Comparison of ENCODE assay signal across 8 mouse cellular contexts in genomic region chr13:21327424-21327823, GRCm38 (mm10). TPM values are rescaled to one million over a fixed set of nuclear protein-coding genes. Genes with fewer than 3 reads are reported as not detected.
A peak's percentile ranks its signal among the peaks of the same experiment; 100 is the strongest.
DNase-seq lines count a peak whose midpoint lies in the region; ATAC-seq lines count a peak whose summit lies in the region.

No protein-coding gene starts in this region.

- no peak overlapping the region for H3K27ac ChIP-seq in heart, embryonic 11.5 days (ENCODE audit: low read depth, low read length)
- no peak overlapping the region for H3K27ac ChIP-seq in embryonic facial prominence, embryonic 14.5 days (replicated peaks; ENCODE audit: low read depth, low read length)
- H3K27ac ChIP-seq in limb, embryonic 11.5 days (replicated peaks; ENCODE audit: low read depth, low read length): no peak overlapping the region
- no peak overlapping the region for H3K27ac ChIP-seq in neural tube, embryonic 15.5 days (replicated peaks)

- no peaks in the 10 kb centered on the region for H3K36me3 ChIP-seq in heart, embryonic 11.5 days (ENCODE audit: control insufficient read depth, insufficient read depth, low read length)
- H3K36me3 ChIP-seq in embryonic facial prominence, embryonic 14.5 days (ENCODE audit: control insufficient read depth, insufficient read depth, low read length): no peaks in the 10 kb centered on the region
- no peaks in the 10 kb centered on the region for H3K36me3 ChIP-seq in limb, embryonic 11.5 days (ENCODE audit: control insufficient read depth, insufficient read depth, low read length)
- no peaks in the 10 kb centered on the region for H3K36me3 ChIP-seq in neural tube, embryonic 15.5 days

- no peak overlapping the region; the same call in 1 of the 2 replicates for H3K9ac ChIP-seq in heart, embryonic 11.5 days (ENCODE audit: low read depth, low read length)
- peak overlapping the region; percentile 38 for H3K9ac ChIP-seq in embryonic facial prominence, embryonic 14.5 days (ENCODE audit: low read depth, low read length)
- H3K9ac ChIP-seq in limb, embryonic 11.5 days (ENCODE audit: low read length): peak overlapping the region; percentile 24; the same call in 1 of the 2 replicates
- H3K9ac ChIP-seq in neural tube, embryonic 15.5 days (replicated peaks): 0 out of 2 replicates have a peak overlapping the region, but pooled peaks have one; percentile 14

- ATAC-seq in heart, embryonic 11.5 days (replicated peaks; ENCODE audit: insufficient number of reproducible peaks, low FRiP score, low TSS enrichment): no peak
- ATAC-seq in embryonic facial prominence, embryonic 14.5 days (ENCODE audit: low read depth): peak; percentile 70; the same call in 1 of the 2 replicates
- peak; percentile 47; the same call in 1 of the 2 replicates for ATAC-seq in limb, embryonic 11.5 days (ENCODE audit: insufficient number of reproducible peaks, low FRiP score, low TSS enrichment, low read depth)
- no peak for ATAC-seq in neural tube, embryonic 15.5 days (ENCODE audit: low FRiP score)

- no peaks in the 10 kb centered on the region for H3K27me3 ChIP-seq in heart, embryonic 11.5 days (ENCODE audit: control insufficient read depth, insufficient read depth, low read length)
- peaks cover 8% of the 10 kb centered on the region; the same call in 1 of the 2 replicates for H3K27me3 ChIP-seq in embryonic facial prominence, embryonic 14.5 days (replicated peaks; ENCODE audit: control insufficient read depth, insufficient read depth, low read length)
- H3K27me3 ChIP-seq in limb, embryonic 11.5 days (ENCODE audit: control insufficient read depth, insufficient read depth, low read length): no peaks in the 10 kb centered on the region
- 0 out of 2 replicates have a peak, but pooled peaks cover 16% of the 10 kb centered on the region for H3K27me3 ChIP-seq in neural tube, embryonic 15.5 days (replicated peaks)

- DNase-seq in heart, adult 11 months: no peak
- DNase-seq in ES-CJ7 (ENCODE audit: low read depth, low spot score): peak; percentile 87
- peak; percentile 50 for DNase-seq in embryonic facial prominence, embryonic 14.5 days (ENCODE audit: low spot score)
- peak; percentile 56 for DNase-seq in limb, embryonic 11.5 days (ENCODE audit: low spot score)
- DNase-seq in urinary bladder, adult 18-20 months (ENCODE audit: low spot score in 2 of 2): no peak
- no peak for DNase-seq in adrenal gland, postnatal 4 days (ENCODE audit: low spot score in 2 of 2)

- WGBS in heart, embryonic 11.5 days (ENCODE audit: insufficient replicate concordance): under 1% methylated on average over 9 of the region's 9 CpGs
- WGBS in embryonic facial prominence, embryonic 14.5 days: under 1% methylated on average over 9 of the region's 9 CpGs
- under 1% methylated on average over 9 of the region's 9 CpGs for WGBS in limb, embryonic 11.5 days
- WGBS in neural tube, embryonic 15.5 days: 2% methylated on average over 9 of the region's 9 CpGs

- no peaks in the 10 kb centered on the region; the same call in 1 of the 2 replicates for H3K4me1 ChIP-seq in heart, embryonic 11.5 days (ENCODE audit: control insufficient read depth, insufficient read depth, low read length)
- no peaks in the 10 kb centered on the region; the same call in 1 of the 2 replicates for H3K4me1 ChIP-seq in embryonic facial prominence, embryonic 14.5 days (ENCODE audit: control insufficient read depth, insufficient read depth, low read length)
- no peaks in the 10 kb centered on the region for H3K4me1 ChIP-seq in limb, embryonic 11.5 days (ENCODE audit: control insufficient read depth, insufficient read depth, low read length)
- peaks cover 12% of the 10 kb centered on the region for H3K4me1 ChIP-seq in neural tube, embryonic 15.5 days

- peak overlapping the region; percentile 65 for H3K4me2 ChIP-seq in heart, embryonic 11.5 days
- H3K4me2 ChIP-seq in embryonic facial prominence, embryonic 14.5 days (ENCODE audit: low read depth, low read length): peak overlapping the region; percentile 61
- H3K4me2 ChIP-seq in limb, embryonic 11.5 days (ENCODE audit: low read depth, severe bottlenecking): peak overlapping the region; percentile 51
- peak overlapping the region; percentile 62 for H3K4me2 ChIP-seq in neural tube, embryonic 15.5 days

- H3K4me3 ChIP-seq in heart, embryonic 11.5 days (ENCODE audit: low read depth, low read length): peak overlapping the region; percentile 54
- peak overlapping the region; percentile 44 for H3K4me3 ChIP-seq in embryonic facial prominence, embryonic 14.5 days (ENCODE audit: low read depth, low read length)
- H3K4me3 ChIP-seq in limb, embryonic 11.5 days (ENCODE audit: low read depth, low read length): peak overlapping the region; percentile 29
- H3K4me3 ChIP-seq in neural tube, embryonic 15.5 days (replicated peaks): peak overlapping the region; percentile 42

- H3K9me3 ChIP-seq in heart, embryonic 11.5 days (replicated peaks; ENCODE audit: control insufficient read depth, low read length): no peaks in the 10 kb centered on the region
- H3K9me3 ChIP-seq in embryonic facial prominence, embryonic 14.5 days (ENCODE audit: control insufficient read depth, low read length): no peaks in the 10 kb centered on the region
- H3K9me3 ChIP-seq in limb, embryonic 11.5 days (ENCODE audit: control insufficient read depth, low read length): no peaks in the 10 kb centered on the region
- no peaks in the 10 kb centered on the region for H3K9me3 ChIP-seq in neural tube, embryonic 15.5 days (replicated peaks)

RNA-seq across cellular contexts. Expression of gene Gpx6, which starts 15.5 kb away (rescaled TPM):
- polyA plus RNA-seq in heart, embryonic 11.5 days (2014; fragmentation: Nextera tagmentation; extraction: Ambion mirVana): not detected in 2 replicates
- polyA plus RNA-seq in embryonic facial prominence, embryonic 14.5 days (2014; fragmentation: Nextera tagmentation; extraction: Ambion mirVana): not detected in 2 replicates
- polyA plus RNA-seq in limb, embryonic 11.5 days (2014; fragmentation: Nextera tagmentation; extraction: Ambion mirVana): 0.51 and 0.88 TPM in 2 replicates
- 0.24 and 0.27 TPM in 2 replicates for polyA plus RNA-seq in neural tube, embryonic 15.5 days (2015; fragmentation: Nextera tagmentation; extraction: Ambion mirVana)
- under 1 TPM in 1 of 2 experiments, not detected in 1; 0.81 TPM for total RNA-seq in adrenal gland, postnatal 4 days (2021)

RNA-seq across cellular contexts. Expression of gene Olfr1367, which starts 19.3 kb away (rescaled TPM):
- not detected in 2 replicates for polyA plus RNA-seq in heart, embryonic 11.5 days (2014; fragmentation: Nextera tagmentation; extraction: Ambion mirVana)
- not detected in 2 replicates for polyA plus RNA-seq in embryonic facial prominence, embryonic 14.5 days (2014; fragmentation: Nextera tagmentation; extraction: Ambion mirVana)
- not detected in 2 replicates for polyA plus RNA-seq in limb, embryonic 11.5 days (2014; fragmentation: Nextera tagmentation; extraction: Ambion mirVana)
- polyA plus RNA-seq in neural tube, embryonic 15.5 days (2015; fragmentation: Nextera tagmentation; extraction: Ambion mirVana): not detected in 2 replicates
- not detected for total RNA-seq in adrenal gland, postnatal 4 days (2021)

RNA-seq across cellular contexts. Expression of gene Gpx5, which starts 34.9 kb away (rescaled TPM):
- not detected in 2 replicates for polyA plus RNA-seq in heart, embryonic 11.5 days (2014; fragmentation: Nextera tagmentation; extraction: Ambion mirVana)
- not detected in 2 replicates for polyA plus RNA-seq in embryonic facial prominence, embryonic 14.5 days (2014; fragmentation: Nextera tagmentation; extraction: Ambion mirVana)
- polyA plus RNA-seq in limb, embryonic 11.5 days (2014; fragmentation: Nextera tagmentation; extraction: Ambion mirVana): not detected in 2 replicates
- not detected in 2 replicates for polyA plus RNA-seq in neural tube, embryonic 15.5 days (2015; fragmentation: Nextera tagmentation; extraction: Ambion mirVana)
- not detected for total RNA-seq in adrenal gland, postnatal 4 days (2021)

RNA-seq across cellular contexts. Expression of gene Zscan12, which starts 35.2 kb away (rescaled TPM):
- 9.3 and 9.9 TPM in 2 replicates for polyA plus RNA-seq in heart, embryonic 11.5 days (2014; fragmentation: Nextera tagmentation; extraction: Ambion mirVana)
- 11.1 and 12.7 TPM in 2 replicates for polyA plus RNA-seq in embryonic facial prominence, embryonic 14.5 days (2014; fragmentation: Nextera tagmentation; extraction: Ambion mirVana)
- 20.2 and 20.3 TPM in 2 replicates for polyA plus RNA-seq in limb, embryonic 11.5 days (2014; fragmentation: Nextera tagmentation; extraction: Ambion mirVana)
- polyA plus RNA-seq in neural tube, embryonic 15.5 days (2015; fragmentation: Nextera tagmentation; extraction: Ambion mirVana): 12.4 and 13.0 TPM in 2 replicates
- total RNA-seq in adrenal gland, postnatal 4 days (2021): 10 to 100 TPM; 12.0 to 13.0 TPM

Comparison
In these comparisons a context has a peak if more than half of its experiments do, and no peak if none do; other contexts are left out.
1. ATAC-seq: peak in embryonic facial prominence, embryonic 14.5 days (single experiment) and limb, embryonic 11.5 days (single experiment); none in heart, embryonic 11.5 days (single experiment) and neural tube, embryonic 15.5 days (single experiment).
2. DNase-seq: peak in ES-CJ7 (single experiment), embryonic facial prominence, embryonic 14.5 days (single experiment) and limb, embryonic 11.5 days (single experiment); none in heart, adult 11 months (single experiment), urinary bladder, adult 18-20 months (0 of 2) and adrenal gland, postnatal 4 days (0 of 2).
3. Peak in every context shown above with its lines, with median percentiles within 50 percentile points of each other: H3K4me2 ChIP-seq and H3K4me3 ChIP-seq.